Mouse (Mus musculus) lung, embryonic 16.5 days (tissue): ENCODE measurements around the gene Fbxw4. TPM values are rescaled to one million over a fixed set of nuclear protein-coding genes. Genes with fewer than 3 reads are reported as not detected.

Source experiments
- ATAC-seq: fragments of 200-750 bp; cut with Nextera tagmentation; 2 replicates; pipeline ENCODE4 v1.8.0; 2017; ENCODE audit warnings: low read depth, mild to moderate bottlenecking, moderate library complexity
- H3K27ac ChIP-seq: fragments of 300-500 bp; sonication (generic); 2 replicates; pipeline ENCODE4 v1.5.1; 2014; ENCODE audit warnings: mild to moderate bottlenecking, control low read depth, low read length
- H3K27me3 ChIP-seq: fragments of 300-500 bp; sonication (generic); 2 replicates; pipeline ENCODE4 v1.6.1; 2014; ENCODE audit warnings: low read depth, low read length, mixed read lengths; ENCODE audit not compliant: control insufficient read depth, insufficient read depth
- H3K36me3 ChIP-seq: fragments of 300-500 bp; sonication (generic); 2 replicates; pipeline ENCODE4 v1.6.1; 2014; ENCODE audit warnings: low read length; ENCODE audit not compliant: control insufficient read depth, insufficient read depth
- H3K4me1 ChIP-seq: fragments of 300-500 bp; sonication (generic); replicated peaks from 2 replicates; pipeline ENCODE4 v1.6.1; 2014; ENCODE audit warnings: low read length, mixed read lengths; ENCODE audit not compliant: control insufficient read depth, insufficient read depth
- H3K4me2 ChIP-seq: fragments of 300-500 bp; sonication (generic); 2 replicates; pipeline ENCODE4 v1.6.1; 2014; ENCODE audit warnings: low read depth, low read length, control low read depth
- H3K4me3 ChIP-seq: fragments of 300-500 bp; sonication (generic); 2 replicates; pipeline ENCODE4 v1.5.1; 2014; ENCODE audit warnings: mild to moderate bottlenecking, low read length, control low read depth
- H3K9ac ChIP-seq: fragments of 300-500 bp; sonication (generic); 2 replicates; pipeline ENCODE4 v1.6.1; 2014; ENCODE audit warnings: low read length, control low read depth
- H3K9me3 ChIP-seq: fragments of 300-500 bp; sonication (generic); 2 replicates; pipeline ENCODE4 v1.6.1; 2016; ENCODE audit warnings: low read length; ENCODE audit not compliant: control insufficient read depth
- WGBS: fragments of 180-500 bp; shearing (Covaris S2); extraction: QIAGEN DNeasy Blood & Tissue Kit; methylation state at CpG from one replicate; pipeline ENCODE4 v1.1.7; 2014; 5-methylcytosine and 5-hydroxymethylcytosine counted together
- polyA plus RNA-seq: library from polyadenylated mRNA; unstranded; fragments of >200 nt; fragmentation: Nextera tagmentation; extraction: Ambion mirVana; gene quantifications from 2 replicates; pipeline ENCODE4 v1.2.1, GENCODE M21; 2015

Fbxw4 gene
- polyA plus RNA-seq, 1 experiment from 2014 or later, result 4.3 TPM

- H3K4me1 ChIP-seq, result peaks cover 5% of the 10 kb centered on the region
- no peaks in the 10 kb centered on the region for H3K9me3 ChIP-seq
- H3K9ac ChIP-seq, result no peak overlapping the region
- 48% methylated on average over 15 of the region's 15 CpGs for WGBS
- peak; percentile 89 for ATAC-seq
- H3K27me3 ChIP-seq, result no peaks in the 10 kb centered on the region
- peak overlapping the region; percentile 34 for H3K27ac ChIP-seq
- no peak overlapping the region for H3K4me3 ChIP-seq
- H3K4me2 ChIP-seq, result no peak overlapping the region
- peaks cover 9% of the 10 kb centered on the region; the same call in 1 of the 2 replicates for H3K36me3 ChIP-seq
Observed at GRCm38 (mm10) chr19:45530200-45530995, 129.7 kb downstream of the Fbxw4 start.

GRCm38 (mm10) chr19:45529294-45529693 is 130.8 kb downstream of the Fbxw4 start:
- H3K9me3 ChIP-seq, result no peaks in the 10 kb centered on the region
- H3K36me3 ChIP-seq, result peaks cover 9% of the 10 kb centered on the region; the same call in 1 of the 2 replicates
- WGBS, result 69% methylated on average over 5 of the region's 5 CpGs
- peak overlapping the region; percentile 56; the same call in 1 of the 2 replicates for H3K27ac ChIP-seq
- no peak overlapping the region for H3K9ac ChIP-seq
- ATAC-seq, result no peak
- no peak overlapping the region for H3K4me3 ChIP-seq
- no peak overlapping the region for H3K4me2 ChIP-seq
- H3K27me3 ChIP-seq, result no peaks in the 10 kb centered on the region
- H3K4me1 ChIP-seq, result peaks cover 5% of the 10 kb centered on the region

Other genes starting within 250 kb of the Fbxw4 start
- 17.4 and 18.7 TPM in 2 replicates for gene Poll, start 99.8 kb downstream of the Fbxw4 start, polyA plus RNA-seq
- 55.0 and 60.5 TPM in 2 replicates for gene Gm17018, start 99.7 kb downstream of the Fbxw4 start, polyA plus RNA-seq
- not detected in 2 replicates for gene Fgf8, start 82.6 kb upstream of the Fbxw4 start, polyA plus RNA-seq
- 14.7 and 15.8 TPM in 2 replicates for gene Npm3, start 89.3 kb upstream of the Fbxw4 start, polyA plus RNA-seq
- gene Mgea5, start 123.5 kb upstream of the Fbxw4 start, polyA plus RNA-seq, result 47.0 and 48.5 TPM in 2 replicates
- 1.7 and 1.9 TPM in 2 replicates for gene Kcnip2, start 155.7 kb upstream of the Fbxw4 start, polyA plus RNA-seq